Mouse (Mus musculus) heart, embryonic 15.5 days (tissue): ENCODE results near the gene Hoxb4. TPM values are rescaled to one million over a fixed set of nuclear protein-coding genes. Genes with fewer than 3 reads are reported as not detected.
A peak's percentile ranks its signal among the peaks of the same experiment; 100 is the strongest.

Experiments used
- ATAC-seq: fragments of 200-750 bp; cut with Nextera tagmentation; replicated peaks from 2 replicates; pipeline ENCODE4 v1.8.0; 2017; ENCODE audit warnings: low read depth, moderate TSS enrichment; ENCODE audit not compliant: insufficient number of reproducible peaks, insufficient read depth, low FRiP score
- H3K27ac ChIP-seq: fragments of 300-500 bp; sonication (generic); 2 replicates; pipeline ENCODE4 v1.5.1; 2015; ENCODE audit warnings: mild to moderate bottlenecking, inconsistent platforms
- H3K27me3 ChIP-seq: fragments of 300-500 bp; sonication (generic); 2 replicates; pipeline ENCODE4 v1.6.1; 2015; ENCODE audit warnings: inconsistent platforms
- H3K36me3 ChIP-seq: fragments of 300-500 bp; sonication (generic); 2 replicates; pipeline ENCODE4 v1.6.1; 2015; ENCODE audit warnings: mild to moderate bottlenecking, inconsistent platforms
- H3K4me1 ChIP-seq: fragments of 300-500 bp; sonication (generic); replicated peaks from 2 replicates; pipeline ENCODE4 v1.6.1; 2015; ENCODE audit warnings: inconsistent platforms
- H3K4me2 ChIP-seq: fragments of 300-500 bp; sonication (generic); 2 replicates; pipeline ENCODE4 v1.6.1; 2015; ENCODE audit warnings: inconsistent platforms, mild to moderate bottlenecking, moderate library complexity
- H3K4me3 ChIP-seq: fragments of 300-500 bp; sonication (generic); 2 replicates; pipeline ENCODE4 v1.5.1; 2015; ENCODE audit warnings: mild to moderate bottlenecking, inconsistent platforms
- H3K9ac ChIP-seq: fragments of 300-500 bp; sonication (generic); 2 replicates; pipeline ENCODE4 v1.6.1; 2015; ENCODE audit warnings: mild to moderate bottlenecking, inconsistent platforms
- H3K9me3 ChIP-seq: fragments of 300-500 bp; sonication (generic); replicated peaks from 2 replicates; pipeline ENCODE4 v1.6.1; 2016; ENCODE audit warnings: inconsistent platforms
- WGBS: fragments of 180-500 bp; shearing (Covaris S2); methylation state at CpG from one replicate; pipeline ENCODE4 v1.1.7; 2015; ENCODE audit warnings: mixed read lengths; 5-methylcytosine and 5-hydroxymethylcytosine counted together
- polyA plus RNA-seq: library from polyadenylated mRNA; unstranded; fragments of >200 nt; fragmentation: Nextera tagmentation; extraction: Ambion mirVana; gene quantifications from 2 replicates; pipeline ENCODE4 v1.2.1, GENCODE M21; 2015

Hoxb4 gene
- polyA plus RNA-seq, 1 experiment from 2014 or later: 0.31 TPM

GRCm38 (mm10) chr11:96348141-96348928, 30.3 kb downstream of the Hoxb4 start:
- Histone ChIP-seq H3K27ac (peak overlapping the region; percentile 29; the same call in 1 of the 2 replicates), H3K27me3 (peaks cover 96% of the 10 kb centered on the region)

GRCm38 (mm10) chr11:96348988-96349387, 30.9 kb downstream of the Hoxb4 start:
- Histone ChIP-seq H3K9me3 (no peaks in the 10 kb centered on the region), H3K36me3 (no peaks in the 10 kb centered on the region), H3K9ac (no peak overlapping the region), H3K4me3 (no peak overlapping the region), H3K4me1 (peaks cover 30% of the 10 kb centered on the region), H3K27ac (peak overlapping the region; percentile 31; the same call in 1 of the 2 replicates), H3K4me2 (no peak overlapping the region), H3K27me3 (peaks cover 94% of the 10 kb centered on the region)
- ATAC-seq: no peak
- 49% methylated on average over 3 of the region's 3 CpGs for WGBS

More at GRCm38 (mm10) chr11:96348141-96348928, 30.3 kb downstream of the Hoxb4 start:
- Histone ChIP-seq H3K36me3 (no peaks in the 10 kb centered on the region), H3K4me2 (peak overlapping the region; percentile 9; the same call in 1 of the 2 replicates), H3K9me3 (no peaks in the 10 kb centered on the region), H3K4me3 (no peak overlapping the region), H3K4me1 (peaks cover 29% of the 10 kb centered on the region), H3K9ac (no peak overlapping the region)
- ATAC-seq: no peak
- 14% methylated on average over 21 of the region's 21 CpGs for WGBS

GRCm38 (mm10) chr11:96349491-96350340, 31.6 kb downstream of the Hoxb4 start:
- peak overlapping the region; percentile 31; the same call in 1 of the 2 replicates for H3K27ac ChIP-seq
- ATAC-seq: no peak
- no peak overlapping the region for H3K4me3 ChIP-seq
- WGBS: 23% methylated on average over 14 of the region's 14 CpGs
- H3K9me3 ChIP-seq: no peaks in the 10 kb centered on the region
- H3K9ac ChIP-seq: no peak overlapping the region
- H3K4me1 ChIP-seq: peaks cover 29% of the 10 kb centered on the region
- H3K36me3 ChIP-seq: no peaks in the 10 kb centered on the region
- peak overlapping the region; percentile 13; the same call in 1 of the 2 replicates for H3K4me2 ChIP-seq
- H3K27me3 ChIP-seq: peaks cover 94% of the 10 kb centered on the region

- Histone ChIP-seq H3K9ac (no peak within 1 kb of the TSS), H3K4me2 (peak within 1 kb of the TSS; percentile 57; the same call in 1 of the 2 replicates), H3K36me3 (no peaks in the 10 kb centered on the region), H3K27me3 (peaks cover 94% of the 10 kb centered on the region), H3K4me1 (peaks cover 26% of the 10 kb centered on the region), H3K27ac (peak within 1 kb of the TSS; percentile 76; the same call in 1 of the 2 replicates), H3K4me3 (peak within 1 kb of the TSS; percentile 53; the same call in 1 of the 2 replicates), H3K9me3 (no peaks in the 10 kb centered on the region)
- no peak for ATAC-seq
- WGBS: 36% methylated on average over 2 of the region's 2 CpGs
Measured at GRCm38 (mm10) chr11:96350341-96350624, 32.2 kb downstream of the Hoxb4 start, which contains the start of gene Hoxb2. Hoxb2 (plus strand) TSS chr11:96350525.

GRCm38 (mm10) chr11:96350791-96351190, 32.7 kb downstream of the Hoxb4 start:
- no peak overlapping the region for H3K9ac ChIP-seq

GRCm38 (mm10) chr11:96351312-96351711, 33.2 kb downstream of the Hoxb4 start:
- no peak for ATAC-seq
- Histone ChIP-seq H3K36me3 (no peaks in the 10 kb centered on the region), H3K9me3 (no peaks in the 10 kb centered on the region), H3K4me2 (peak overlapping the region; percentile 57), H3K27me3 (peaks cover 91% of the 10 kb centered on the region), H3K27ac (peak overlapping the region; percentile 76), H3K4me3 (peak overlapping the region; percentile 53), H3K4me1 (peaks cover 16% of the 10 kb centered on the region), H3K9ac (no peak overlapping the region)
- 19% methylated on average over 11 of the region's 11 CpGs for WGBS

More at GRCm38 (mm10) chr11:96350791-96351190, 32.7 kb downstream of the Hoxb4 start:
- H3K4me1 ChIP-seq: peaks cover 21% of the 10 kb centered on the region
- WGBS: 45% methylated on average over 2 of the region's 2 CpGs
- peaks cover 91% of the 10 kb centered on the region for H3K27me3 ChIP-seq
- no peaks in the 10 kb centered on the region for H3K9me3 ChIP-seq
- H3K4me3 ChIP-seq: no peak overlapping the region
- H3K36me3 ChIP-seq: no peaks in the 10 kb centered on the region
- ATAC-seq: no peak
- peak overlapping the region; percentile 76; the same call in 1 of the 2 replicates for H3K27ac ChIP-seq
- no peak overlapping the region for H3K4me2 ChIP-seq

GRCm38 (mm10) chr11:96351831-96352230, 33.8 kb downstream of the Hoxb4 start:
- peak overlapping the region; percentile 57 for H3K4me2 ChIP-seq
- H3K27ac ChIP-seq: peak overlapping the region; percentile 76
- no peaks in the 10 kb centered on the region for H3K36me3 ChIP-seq
- peak overlapping the region; percentile 53 for H3K4me3 ChIP-seq
- WGBS: 3% methylated on average over 22 of the region's 22 CpGs
- ATAC-seq: no peak
- H3K4me1 ChIP-seq: peaks cover 16% of the 10 kb centered on the region
- peak overlapping the region; percentile 48 for H3K9ac ChIP-seq
- H3K9me3 ChIP-seq: no peaks in the 10 kb centered on the region
- H3K27me3 ChIP-seq: peaks cover 91% of the 10 kb centered on the region

- Histone ChIP-seq H3K4me2 (peak overlapping the region; percentile 57), H3K9ac (peak overlapping the region; percentile 48), H3K4me1 (peaks cover 16% of the 10 kb centered on the region), H3K9me3 (no peaks in the 10 kb centered on the region), H3K36me3 (no peaks in the 10 kb centered on the region), H3K27me3 (peaks cover 95% of the 10 kb centered on the region), H3K27ac (peak overlapping the region; percentile 76), H3K4me3 (peak overlapping the region; percentile 53)
- ATAC-seq: no peak
- under 1% methylated on average over 75 of the region's 75 CpGs for WGBS
Measured at GRCm38 (mm10) chr11:96352691-96353521, 34.8 kb downstream of the Hoxb4 start.

- H3K4me2 ChIP-seq: peak overlapping the region; percentile 57
- ATAC-seq: no peak
- H3K36me3 ChIP-seq: no peaks in the 10 kb centered on the region
- H3K4me1 ChIP-seq: peaks cover 16% of the 10 kb centered on the region
- H3K9me3 ChIP-seq: no peaks in the 10 kb centered on the region
- peak overlapping the region; percentile 48 for H3K9ac ChIP-seq
- peaks cover 94% of the 10 kb centered on the region for H3K27me3 ChIP-seq
- peak overlapping the region; percentile 76 for H3K27ac ChIP-seq
- peak overlapping the region; percentile 53 for H3K4me3 ChIP-seq
- 5% methylated on average over 14 of the region's 14 CpGs for WGBS
Measured at GRCm38 (mm10) chr11:96353522-96353841, 35.4 kb downstream of the Hoxb4 start.

GRCm38 (mm10) chr11:96353939-96354338, 35.9 kb downstream of the Hoxb4 start:
- peak overlapping the region; percentile 37; the same call in 1 of the 2 replicates for H3K27ac ChIP-seq
- peaks cover 16% of the 10 kb centered on the region for H3K4me1 ChIP-seq
- ATAC-seq: no peak
- H3K4me2 ChIP-seq: peak overlapping the region; percentile 57
- H3K36me3 ChIP-seq: no peaks in the 10 kb centered on the region
- peak overlapping the region; percentile 33 for H3K4me3 ChIP-seq
- peaks cover 89% of the 10 kb centered on the region for H3K27me3 ChIP-seq
- H3K9ac ChIP-seq: peak overlapping the region; percentile 7; the same call in 1 of the 2 replicates
- no peaks in the 10 kb centered on the region for H3K9me3 ChIP-seq
- WGBS: 22% methylated on average over 8 of the region's 8 CpGs
